Mouse (Mus musculus) heart, postnatal 0 days (tissue): Measurements from ENCODE around the gene Ang.

ENCODE experiments used
- CTCF ChIP-seq: IDR thresholded peaks from 2 replicates; pipeline ENCODE4 v1.5.1; 2016; ENCODE audit warnings: antibody characterized with exemption, control low read depth, low read depth
- EP300 ChIP-seq: IDR thresholded peaks from 2 replicates; pipeline ENCODE4 v1.6.1; 2016; ENCODE audit warnings: antibody characterized with exemption, low read depth

DNA sequence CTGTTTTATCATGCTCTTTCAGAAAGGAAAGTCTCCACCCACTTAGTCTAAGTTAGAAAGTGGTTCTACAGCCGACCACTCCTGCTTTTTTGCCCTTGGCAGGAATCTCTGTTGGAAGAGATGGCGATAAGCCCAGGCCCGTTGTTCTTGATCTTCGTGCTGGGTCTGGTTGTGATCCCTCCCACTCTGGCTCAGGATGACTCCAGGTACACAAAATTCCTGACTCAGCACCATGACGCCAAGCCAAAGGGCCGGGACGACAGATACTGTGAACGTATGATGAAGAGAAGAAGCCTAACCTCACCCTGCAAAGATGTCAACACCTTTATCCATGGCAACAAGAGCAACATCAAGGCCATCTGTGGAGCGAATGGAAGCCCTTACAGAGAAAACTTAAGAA, 10.3 kb downstream of the Ang start:
- TF ChIP-seq CTCF, result no peak
- TF ChIP-seq EP300, result no peak
